Mouse (Mus musculus) heart, adult 11 months (tissue): ENCODE results near the gene Prrc2c.
A peak's percentile ranks its signal among the peaks of the same experiment; 100 is the strongest.

Experiments used
- DNase-seq: peaks from one replicate; pipeline ENCODE4 v3.0.0; 2022

The Prrc2c gene

GRCm38 (mm10) chr1:162665486-162666174 is 74.7 kb downstream of the Prrc2c start:
- peak; percentile 90 for DNase-seq

GRCm38 (mm10) chr1:162664826-162665475 is 75.4 kb downstream of the Prrc2c start:
- DNase-seq: peak; percentile 92

GRCm38 (mm10) chr1:162660276-162660860 is 80.0 kb downstream of the Prrc2c start:
- DNase-seq: peak; percentile 95

- DNase-seq: no peak
Observed at GRCm38 (mm10) chr1:162658119-162658518, 82.2 kb downstream of the Prrc2c start, which contains the start of gene Myocos. Myocos (minus strand) TSS chr1:162658219.

- DNase-seq: peak; percentile 79
Observed at GRCm38 (mm10) chr1:162648416-162648815, 91.9 kb downstream of the Prrc2c start.

- DNase-seq: peak; percentile 84
Observed at GRCm38 (mm10) chr1:162646083-162646686, 94.2 kb downstream of the Prrc2c start.

GRCm38 (mm10) chr1:162643752-162644151 is 96.6 kb downstream of the Prrc2c start:
- peak; percentile 99 for DNase-seq

- peak; percentile 76 for DNase-seq
Observed at GRCm38 (mm10) chr1:162642591-162642990, 97.8 kb downstream of the Prrc2c start.

GRCm38 (mm10) chr1:162639861-162640260 is 100.5 kb downstream of the Prrc2c start:
- no peak for DNase-seq

- DNase-seq: peak; percentile 95
Observed at GRCm38 (mm10) chr1:162639051-162639750, 101.2 kb downstream of the Prrc2c start, which contains the start of gene Myoc. Myoc (plus strand) TSS chr1:162639155.

GRCm38 (mm10) chr1:162638535-162638934 is 101.8 kb downstream of the Prrc2c start:
- peak; percentile 72 for DNase-seq

- DNase-seq: peak; percentile 78
Observed at GRCm38 (mm10) chr1:162636516-162636915, 103.8 kb downstream of the Prrc2c start.

GRCm38 (mm10) chr1:162635291-162635931 is 104.9 kb downstream of the Prrc2c start:
- DNase-seq: peak; percentile 98

- peak; percentile 77 for DNase-seq
Observed at GRCm38 (mm10) chr1:162628326-162628725, 112.0 kb downstream of the Prrc2c start.

GRCm38 (mm10) chr1:162627821-162628220 is 112.5 kb downstream of the Prrc2c start:
- DNase-seq: peak; percentile 72

GRCm38 (mm10) chr1:162625229-162625628 is 115.1 kb downstream of the Prrc2c start:
- peak; percentile 91 for DNase-seq

GRCm38 (mm10) chr1:162623895-162624294 is 116.5 kb downstream of the Prrc2c start:
- peak; percentile 75 for DNase-seq
